Mouse (Mus musculus) brain, embryonic 14.5 days (tissue): ENCODE data around the gene Cep162.

ENCODE experiments used
- CTCF ChIP-seq: fragments of 200-500 bp; IDR thresholded peaks from 2 replicates; pipeline ENCODE4 v1.5.1; 2012; ENCODE audit warnings: inconsistent platforms, mild to moderate bottlenecking, moderate library complexity, borderline replicate concordance; ENCODE audit not compliant: insufficient read depth, insufficient read length; ENCODE audit errors: extremely low read depth
- POLR2A ChIP-seq: fragments of 200-500 bp; IDR thresholded peaks from 2 replicates; pipeline ENCODE4 v1.6.1; 2012; ENCODE audit warnings: mild to moderate bottlenecking, inconsistent platforms, borderline replicate concordance; ENCODE audit not compliant: poor library complexity, insufficient read depth, insufficient read length, severe bottlenecking; ENCODE audit errors: extremely low read depth

- TF ChIP-seq CTCF: no peak
- no peak for TF ChIP-seq POLR2A
Measured at GRCm38 (mm10) chr9:87298900-87299299, 43.6 kb upstream of the Cep162 start.
